Mouse (Mus musculus) hindbrain, postnatal 0 days (tissue): ENCODE measurements around the gene Nxph1. TPM values are rescaled to one million over a fixed set of nuclear protein-coding genes. Genes with fewer than 3 reads are reported as not detected.

Source experiments
- ATAC-seq: fragments of 200-750 bp; cut with Nextera tagmentation; 2 replicates; pipeline ENCODE4 v1.8.0; 2017; ENCODE audit warnings: mild to moderate bottlenecking, moderate TSS enrichment, moderate library complexity
- DNase-seq: peaks from one replicate; pipeline ENCODE4 v3.0.0-alpha.2; 2015; ENCODE audit warnings: low spot score
- H3K27ac ChIP-seq: fragments of 300-500 bp; sonication (generic); 2 replicates; pipeline ENCODE4 v1.5.1; 2014; ENCODE audit warnings: mild to moderate bottlenecking
- H3K27me3 ChIP-seq: fragments of 300-500 bp; sonication (generic); 2 replicates; pipeline ENCODE4 v1.6.1; 2014; ENCODE audit warnings: low read length, mixed read lengths; ENCODE audit not compliant: insufficient read depth
- H3K36me3 ChIP-seq: fragments of 300-500 bp; sonication (generic); 2 replicates; pipeline ENCODE4 v1.6.1; 2014; ENCODE audit warnings: low read length, mixed read lengths; ENCODE audit not compliant: insufficient read depth
- H3K4me1 ChIP-seq: fragments of 300-500 bp; sonication (generic); 2 replicates; pipeline ENCODE4 v1.6.1; 2014; ENCODE audit warnings: antibody characterized with exemption, low read length, mixed read lengths; ENCODE audit not compliant: insufficient read depth
- H3K4me2 ChIP-seq: fragments of 300-500 bp; sonication (generic); 2 replicates; pipeline ENCODE4 v1.6.1; 2014; ENCODE audit warnings: low read depth, mild to moderate bottlenecking, low read length, moderate library complexity, mixed read lengths
- H3K4me3 ChIP-seq: fragments of 300-500 bp; sonication (generic); 2 replicates; pipeline ENCODE4 v1.5.1; 2014; ENCODE audit warnings: low read length
- H3K9ac ChIP-seq: fragments of 300-500 bp; sonication (generic); replicated peaks from 2 replicates; pipeline ENCODE4 v1.6.1; 2014; ENCODE audit warnings: mild to moderate bottlenecking, low read length, moderate library complexity, mixed read lengths
- H3K9me3 ChIP-seq: fragments of 300-500 bp; sonication (generic); 2 replicates; pipeline ENCODE4 v1.6.1; 2016; ENCODE audit warnings: low read length, mixed read lengths
- CTCF ChIP-seq: IDR thresholded peaks from 2 replicates; pipeline ENCODE4 v1.5.1; 2016; ENCODE audit warnings: antibody characterized with exemption, control low read depth, low read depth
- WGBS: fragments of 180-500 bp; shearing (Covaris S2); extraction: QIAGEN DNeasy Blood & Tissue Kit; methylation state at CpG from one replicate; pipeline ENCODE4 v1.1.7; 2014; 5-methylcytosine and 5-hydroxymethylcytosine counted together
- polyA plus RNA-seq: library from polyadenylated mRNA; unstranded; fragments of >200 nt; fragmentation: Nextera tagmentation; extraction: Ambion mirVana; gene quantifications from 2 replicates; pipeline ENCODE4 v1.2.1, GENCODE M21; 2015
- total RNA-seq: library from RNA; depleted of rRNA; stranded (reverse); fragments of >200 nt; gene quantifications from 2 replicates; pipeline ENCODE4 v1.2.3, GENCODE M21; 2014

The Nxph1 gene
- total and polyA plus RNA-seq, 2 experiments from 2014 or later = 68.5 to 99.9 TPM

- under 1% methylated on average over 24 of the region's 24 CpGs for WGBS
- TF ChIP-seq CTCF = peak; percentile 90
Measured at GRCm38 (mm10) chr6:8951326-8951695, 3.1 kb downstream of the Nxph1 start.

DNA sequence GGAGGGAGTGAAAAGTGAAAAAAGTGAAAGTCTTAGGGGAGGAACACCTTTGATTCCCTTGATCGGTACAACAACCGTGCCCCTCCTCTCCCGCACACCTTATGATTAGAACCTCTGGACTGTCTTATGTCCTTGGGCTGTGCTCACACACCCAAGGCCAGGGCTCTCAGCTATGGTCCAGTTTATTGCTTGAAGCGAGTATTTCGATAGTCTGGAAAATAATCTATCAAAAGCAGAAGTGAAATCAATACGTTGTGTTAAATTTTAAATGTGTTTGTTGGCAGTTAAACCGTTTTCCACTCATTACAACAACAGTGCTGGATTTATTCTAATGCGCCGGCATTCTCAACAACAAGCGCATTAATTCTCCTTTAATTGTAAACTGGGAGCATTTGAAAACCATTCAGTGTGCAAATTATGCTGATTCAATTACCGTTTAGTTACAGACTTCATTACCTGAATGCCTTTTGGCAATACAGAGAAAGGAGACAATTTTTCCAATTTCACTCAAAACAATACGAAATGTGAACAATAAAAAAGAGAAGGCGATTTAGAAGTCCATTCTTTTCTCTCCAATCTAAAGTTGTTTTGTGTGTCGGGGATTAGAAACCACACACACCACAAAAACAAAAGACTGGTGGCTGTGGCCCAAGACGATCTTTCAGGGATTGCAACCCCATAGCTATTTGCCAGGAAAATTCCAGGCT is 3.8 kb downstream of the Nxph1 start:
- no peaks in the 10 kb centered on the region for H3K36me3 ChIP-seq
- peaks cover 6% of the 10 kb centered on the region; the same call in 1 of the 2 replicates for H3K27me3 ChIP-seq
- no peak overlapping the region; the same call in 1 of the 2 replicates for H3K27ac ChIP-seq
- H3K9me3 ChIP-seq = no peaks in the 10 kb centered on the region
- no peak for TF ChIP-seq CTCF
- peak overlapping the region; percentile 62 for H3K4me3 ChIP-seq
- WGBS = 13% methylated on average over 15 of the region's 15 CpGs
- DNase-seq (no peak), ATAC-seq (no peak)
- H3K9ac ChIP-seq = peak overlapping the region; percentile 68; the same call in 1 of the 2 replicates
- peaks cover 3% of the 10 kb centered on the region for H3K4me1 ChIP-seq
- peak overlapping the region; percentile 78 for H3K4me2 ChIP-seq

More at GRCm38 (mm10) chr6:8951326-8951695, 3.1 kb downstream of the Nxph1 start:
- H3K36me3 ChIP-seq = no peaks in the 10 kb centered on the region
- no peaks in the 10 kb centered on the region for H3K9me3 ChIP-seq
- H3K4me3 ChIP-seq = peak overlapping the region; percentile 62
- peak overlapping the region; percentile 78 for H3K4me2 ChIP-seq
- H3K4me1 ChIP-seq = peaks cover 3% of the 10 kb centered on the region
- ATAC-seq = peak; percentile 72
- peak overlapping the region; percentile 68 for H3K9ac ChIP-seq
- peak; percentile 94 for DNase-seq
- peaks cover 6% of the 10 kb centered on the region; the same call in 1 of the 2 replicates for H3K27me3 ChIP-seq
- H3K27ac ChIP-seq = peak overlapping the region; percentile 59

GRCm38 (mm10) chr6:8955817-8956529 is 7.7 kb downstream of the Nxph1 start:
- WGBS = 3% methylated on average over 35 of the region's 35 CpGs
- no peak for ATAC-seq
- Histone ChIP-seq H3K4me2 (peak overlapping the region; percentile 65), H3K4me1 (peaks cover 6% of the 10 kb centered on the region), H3K36me3 (no peaks in the 10 kb centered on the region), H3K27ac (peak overlapping the region; percentile 52; the same call in 1 of the 2 replicates), H3K9me3 (no peaks in the 10 kb centered on the region), H3K9ac (peak overlapping the region; percentile 25), H3K27me3 (peaks cover 6% of the 10 kb centered on the region; the same call in 1 of the 2 replicates), H3K4me3 (peak overlapping the region; percentile 31)
- DNase-seq = no peak
- no peak for TF ChIP-seq CTCF

- Histone ChIP-seq H3K9me3 (no peaks in the 10 kb centered on the region), H3K4me2 (peak overlapping the region; percentile 65), H3K4me1 (peaks cover 6% of the 10 kb centered on the region), H3K27me3 (peaks cover 6% of the 10 kb centered on the region; the same call in 1 of the 2 replicates), H3K27ac (peak overlapping the region; percentile 52), H3K9ac (0 out of 2 replicates have a peak overlapping the region, but pooled peaks have one; percentile 24), H3K36me3 (no peaks in the 10 kb centered on the region), H3K4me3 (peak overlapping the region; percentile 31)
- ATAC-seq = peak; percentile 76
- 5% methylated on average over 25 of the region's 25 CpGs for WGBS
- TF ChIP-seq CTCF = no peak
- peak; percentile 75 for DNase-seq
Measured at GRCm38 (mm10) chr6:8956743-8957528, 8.7 kb downstream of the Nxph1 start.

GRCm38 (mm10) chr6:8957529-8957887 is 9.3 kb downstream of the Nxph1 start:
- Histone ChIP-seq H3K9me3 (no peaks in the 10 kb centered on the region), H3K4me2 (peak overlapping the region; percentile 65), H3K27me3 (peaks cover 6% of the 10 kb centered on the region; the same call in 1 of the 2 replicates), H3K4me1 (peaks cover 6% of the 10 kb centered on the region), H3K27ac (peak overlapping the region; percentile 52; the same call in 1 of the 2 replicates), H3K4me3 (peak overlapping the region; percentile 35), H3K36me3 (no peaks in the 10 kb centered on the region), H3K9ac (no peak overlapping the region)
- DNase-seq (peak; percentile 56), ATAC-seq (peak; percentile 22; the same call in 1 of the 2 replicates)
- TF ChIP-seq CTCF = no peak
- WGBS = 3% methylated on average over 15 of the region's 15 CpGs
